ENCODE assay signal across 8 mouse cellular contexts in the genomic region with DNA sequence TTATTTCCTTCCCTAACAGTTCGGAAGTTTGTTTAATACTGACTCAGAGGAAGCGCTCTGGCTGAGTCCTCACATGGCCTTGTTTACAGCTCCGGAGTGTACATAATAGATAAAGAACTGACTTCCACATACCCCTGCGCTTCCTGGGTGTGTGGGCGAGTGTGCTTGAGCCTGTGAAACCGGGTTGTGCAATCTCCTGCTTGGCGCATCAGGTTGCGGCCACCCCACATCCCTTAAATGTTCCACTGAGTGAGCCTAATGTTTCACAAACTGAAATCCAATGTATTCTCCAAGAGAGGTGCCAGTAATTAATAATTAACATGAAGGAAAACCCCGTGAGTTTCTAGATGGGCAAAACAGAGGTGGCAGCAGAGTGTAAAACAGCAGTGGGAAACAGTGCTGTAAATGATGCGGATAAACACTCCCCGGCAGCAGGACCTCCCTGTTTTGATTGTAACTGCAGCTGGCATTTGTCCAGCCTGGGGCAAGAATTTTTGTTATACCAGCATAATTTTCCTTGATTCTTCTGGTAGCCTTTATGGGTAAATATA.
A peak's percentile ranks its signal among the peaks of the same experiment; 100 is the strongest.
DNase-seq lines count a peak whose midpoint lies in the region; ATAC-seq lines count a peak whose summit lies in the region.

No protein-coding gene starts in this region.

- no peak overlapping the region for H3K9ac ChIP-seq in kidney, embryonic 16.5 days (replicated peaks; ENCODE audit: low read length)

- H3K9me3 ChIP-seq in kidney, embryonic 16.5 days (ENCODE audit: low read length): no peaks in the 10 kb centered on the region

- H3K27me3 ChIP-seq in kidney, embryonic 16.5 days (ENCODE audit: insufficient read depth, low read length): no peaks in the 10 kb centered on the region

- H3K27ac ChIP-seq in kidney, embryonic 16.5 days (ENCODE audit: low read length): peak overlapping the region; percentile 62

- ATAC-seq in common myeloid progenitor, adult 5-6 weeks (replicated peaks; ENCODE audit: low read depth, poor library complexity, severe bottlenecking): peak; percentile 85
- ATAC-seq in kidney, embryonic 16.5 days (ENCODE audit: low FRiP score, low TSS enrichment): peak; percentile 94

- WGBS in kidney, embryonic 16.5 days: 18% methylated on average over 11 of the region's 11 CpGs

- H3K36me3 ChIP-seq in kidney, embryonic 16.5 days (ENCODE audit: insufficient read depth, low read length): no peaks in the 10 kb centered on the region

- H3K4me3 ChIP-seq in kidney, embryonic 16.5 days (ENCODE audit: low read length): no peak overlapping the region; the same call in 1 of the 2 replicates

- peak; percentile 11 for DNase-seq in spleen, adult 12 weeks (ENCODE audit: low spot score)
- DNase-seq in spleen, postnatal 4 days (ENCODE audit: low spot score in 2 of 2): no peak
- DNase-seq in lung, postnatal 36 days: peak; percentile 80
- no peak for DNase-seq in B cell, adult 2 months
- DNase-seq in thymus, postnatal 10 days (ENCODE audit: low spot score in 2 of 2): no peak
- DNase-seq in cerebellum, adult 11 months: no peak

- H3K4me1 ChIP-seq in kidney, embryonic 16.5 days (ENCODE audit: insufficient read depth, low read length): peaks cover 17% of the 10 kb centered on the region

- H3K4me2 ChIP-seq in kidney, embryonic 16.5 days (replicated peaks; ENCODE audit: low read depth, low read length): peak overlapping the region; percentile 1; the same call in 1 of the 2 replicates

Comparison
In these comparisons a context has a peak if more than half of its experiments do, and no peak if none do; other contexts are left out.
1. DNase-seq: peak in spleen, adult 12 weeks (single experiment) and lung, postnatal 36 days (single experiment); none in spleen, postnatal 4 days (0 of 2), B cell, adult 2 months (0 of 2), thymus, postnatal 10 days (0 of 2) and cerebellum, adult 11 months (single experiment).